Mouse (Mus musculus) MEL (cell line): ENCODE data around the gene Tmem8b. TPM values are rescaled to one million over a fixed set of nuclear protein-coding genes. Genes with fewer than 3 reads are reported as not detected.

ENCODE experiments used
- DNase-seq: peaks from one replicate; pipeline ENCODE4 v3.0.0; 2011; ENCODE audit warnings: low read depth, low spot score
- H3K27ac ChIP-seq: 2 replicates; pipeline ENCODE4 v1.5.1; 2012; ENCODE audit warnings: low read depth, mild to moderate bottlenecking, control low read depth, low read length, moderate library complexity; ENCODE audit not compliant: control insufficient read depth
- H3K27me3 ChIP-seq, 2 experiments: fragments of 150-350 bp in 1 of 2; sonication (generic) in 1 of 2; 2 replicates each; pipeline ENCODE4 v1.6.1; 2012; ENCODE audit warnings: low read length in 2 of 2, mild to moderate bottlenecking in 2 of 2, improper control_type of control experiment in 1 of 2, moderate library complexity in 1 of 2; ENCODE audit not compliant: insufficient read depth in 2 of 2, control insufficient read depth in 1 of 2
- H3K36me3 ChIP-seq, 2 experiments: 2 replicates each; pipeline ENCODE4 v1.6.1; 2012 to 2014; ENCODE audit warnings: low read length in 2 of 2, improper control_type of control experiment in 1 of 2, inconsistent platforms in 1 of 2, mild to moderate bottlenecking in 1 of 2; ENCODE audit not compliant: insufficient read depth in 2 of 2, control insufficient read depth in 1 of 2
- H3K4me1 ChIP-seq, 2 experiments: fragments of 150-350 bp in 1 of 2; sonication (generic) in 1 of 2; 2 replicates each; pipeline ENCODE4 v1.6.1; 2012; ENCODE audit warnings: low read length in 2 of 2, improper control_type of control experiment in 1 of 2, mild to moderate bottlenecking in 1 of 2; ENCODE audit not compliant: insufficient read depth in 2 of 2, control insufficient read depth in 1 of 2
- H3K4me3 ChIP-seq, 2 experiments: fragments of 150-350 bp in 1 of 2; sonication (generic) in 1 of 2; 2 replicates each; pipeline ENCODE4 v1.5.1; 2012; ENCODE audit warnings: low read depth in 2 of 2, low read length in 2 of 2, mild to moderate bottlenecking in 2 of 2, moderate library complexity in 2 of 2, control low read depth in 1 of 2, improper control_type of control experiment in 1 of 2; ENCODE audit not compliant: control insufficient read depth in 1 of 2, insufficient read depth in 1 of 2
- H3K79me2 ChIP-seq: 2 replicates; pipeline ENCODE4 v1.6.1; 2012; ENCODE audit warnings: mild to moderate bottlenecking, low read length, moderate library complexity; ENCODE audit not compliant: control insufficient read depth, poor library complexity, insufficient read depth
- H3K9ac ChIP-seq: 2 replicates; pipeline ENCODE4 v1.6.1; 2012; ENCODE audit warnings: low read depth, mild to moderate bottlenecking, control low read depth, low read length, moderate library complexity; ENCODE audit not compliant: control insufficient read depth, poor library complexity, severe bottlenecking
- H3K9me3 ChIP-seq: fragments of 150-350 bp; sonication (generic); replicated peaks from 2 replicates; pipeline ENCODE4 v1.6.1; 2012; ENCODE audit warnings: mild to moderate bottlenecking, low read length, improper control_type of control experiment, moderate library complexity; ENCODE audit not compliant: insufficient read depth
- BHLHE40 ChIP-seq: IDR thresholded peaks from 2 replicates; pipeline ENCODE4 v1.6.1; 2012; ENCODE audit warnings: low read depth, mild to moderate bottlenecking, inconsistent platforms, low read length, improper control_type of control experiment, borderline replicate concordance
- CHD2 ChIP-seq: IDR thresholded peaks from 2 replicates; pipeline ENCODE4 v1.6.1; 2011; ENCODE audit warnings: low read length, improper control_type of control experiment
- CTCF ChIP-seq, 3 experiments: IDR thresholded peaks in 2 of 3; conservative IDR thresholded peaks in 1 of 3; 2 replicates each; pipeline ENCODE4 v1.5.1; 2011 to 2012; ENCODE audit warnings: low read length in 3 of 3, low read depth in 2 of 3, mild to moderate bottlenecking in 2 of 3, improper control_type of control experiment in 1 of 3, inconsistent platforms in 1 of 3, mixed read lengths in 1 of 3, moderate library complexity in 1 of 3; ENCODE audit not compliant: control insufficient read depth in 1 of 3, insufficient read depth in 1 of 3, poor library complexity in 1 of 3, severe bottlenecking in 1 of 3
- E2F4 ChIP-seq: IDR thresholded peaks from 2 replicates; pipeline ENCODE4 v1.6.1; 2011; ENCODE audit warnings: low read depth, low read length, improper control_type of control experiment, borderline replicate concordance
- ELF1 ChIP-seq: IDR thresholded peaks from 2 replicates; pipeline ENCODE4 v1.6.1; 2014; ENCODE audit warnings: low read depth, mild to moderate bottlenecking, inconsistent platforms, low read length, improper control_type of control experiment, moderate library complexity
- EP300 ChIP-seq, 2 experiments: IDR thresholded peaks; 2 replicates each; pipeline ENCODE4 v1.6.1; 2011; ENCODE audit warnings: improper control_type of control experiment in 2 of 2, low read length in 2 of 2, low read depth in 1 of 2, mild to moderate bottlenecking in 1 of 2
- ETS1 ChIP-seq: IDR thresholded peaks from 2 replicates; pipeline ENCODE4 v1.6.1; 2012; ENCODE audit warnings: low read depth, mild to moderate bottlenecking, inconsistent platforms, low read length, improper control_type of control experiment, moderate library complexity
- GATA1 ChIP-seq: IDR thresholded peaks from 2 replicates; pipeline ENCODE4 v1.6.1; 2011; ENCODE audit warnings: low read depth, low read length, improper control_type of control experiment
- HCFC1 ChIP-seq: IDR thresholded peaks from 2 replicates; pipeline ENCODE4 v1.6.1; 2012; ENCODE audit warnings: low read depth, mild to moderate bottlenecking, inconsistent platforms, low read length, improper control_type of control experiment, moderate library complexity
- JUND ChIP-seq: IDR thresholded peaks from 2 replicates; pipeline ENCODE4 v1.6.1; 2011; ENCODE audit warnings: low read depth, mild to moderate bottlenecking, improper control_type of control experiment, low read length
- KAT2A ChIP-seq: conservative IDR thresholded peaks from 2 replicates; pipeline ENCODE4 v1.6.1; 2012; ENCODE audit warnings: low read depth, low read length, improper control_type of control experiment, inconsistent platforms
- MAFK ChIP-seq: IDR thresholded peaks from 2 replicates; pipeline ENCODE4 v1.6.1; 2011; ENCODE audit warnings: low read depth, mild to moderate bottlenecking, low read length, improper control_type of control experiment, borderline replicate concordance
- MAX ChIP-seq: IDR thresholded peaks from 2 replicates; pipeline ENCODE4 v1.6.1; 2011; ENCODE audit warnings: low read length, improper control_type of control experiment
- MAZ ChIP-seq: IDR thresholded peaks from 2 replicates; pipeline ENCODE4 v1.6.1; 2012; ENCODE audit warnings: low read depth, mild to moderate bottlenecking, inconsistent platforms, low read length, improper control_type of control experiment
- MEF2A ChIP-seq: IDR thresholded peaks from 2 replicates; pipeline ENCODE4 v1.6.1; 2014; ENCODE audit warnings: low read depth, mild to moderate bottlenecking, inconsistent platforms, low read length, improper control_type of control experiment; ENCODE audit not compliant: poor library complexity, insufficient replicate concordance, severe bottlenecking; ENCODE audit errors: extremely low read depth
- MXI1 ChIP-seq: IDR thresholded peaks from 2 replicates; pipeline ENCODE4 v1.6.1; 2011; ENCODE audit warnings: mild to moderate bottlenecking, low read depth, low read length, improper control_type of control experiment
- MYB ChIP-seq: IDR thresholded peaks from 2 replicates; pipeline ENCODE4 v1.6.1; 2011; ENCODE audit warnings: mild to moderate bottlenecking, low read depth, low read length, improper control_type of control experiment
- NELFE ChIP-seq: IDR thresholded peaks from 2 replicates; pipeline ENCODE4 v1.6.1; 2011; ENCODE audit warnings: low read depth, low read length, improper control_type of control experiment
- NRF1 ChIP-seq: IDR thresholded peaks from 2 replicates; pipeline ENCODE4 v1.6.1; 2014; ENCODE audit warnings: low read depth, mild to moderate bottlenecking, inconsistent platforms, low read length, improper control_type of control experiment, moderate library complexity; ENCODE audit not compliant: poor library complexity, insufficient read depth, severe bottlenecking
- POLR2A ChIP-seq, 2 experiments: IDR thresholded peaks; 2 replicates each; pipeline ENCODE4 v1.6.1; 2011 to 2012; ENCODE audit warnings: low read length in 2 of 2, mild to moderate bottlenecking in 2 of 2, control low read depth in 1 of 2, improper control_type of control experiment in 1 of 2, low read depth in 1 of 2, moderate library complexity in 1 of 2; ENCODE audit not compliant: control insufficient read depth in 1 of 2, insufficient read depth in 1 of 2, poor library complexity in 1 of 2
- POLR2AphosphoS2 ChIP-seq: IDR thresholded peaks from 2 replicates; pipeline ENCODE4 v1.6.1; 2011; ENCODE audit warnings: low read length, improper control_type of control experiment
- POLR2AphosphoS5 ChIP-seq: IDR thresholded peaks from 2 replicates; pipeline ENCODE4 v1.6.1; 2012; ENCODE audit warnings: low read depth, borderline replicate concordance, mild to moderate bottlenecking, inconsistent platforms, low read length, moderate library complexity, mixed read lengths
- RAD21 ChIP-seq: IDR thresholded peaks from 2 replicates; pipeline ENCODE4 v1.6.1; 2011; ENCODE audit warnings: mild to moderate bottlenecking, low read depth, low read length, improper control_type of control experiment
- RCOR1 ChIP-seq: IDR thresholded peaks from 2 replicates; pipeline ENCODE4 v1.6.1; 2012; ENCODE audit warnings: low read depth, mild to moderate bottlenecking, inconsistent platforms, low read length, improper control_type of control experiment
- SIN3A ChIP-seq: IDR thresholded peaks from 2 replicates; pipeline ENCODE4 v1.6.1; 2012; ENCODE audit warnings: low read length, improper control_type of control experiment, inconsistent platforms
- SMC3 ChIP-seq: IDR thresholded peaks from 2 replicates; pipeline ENCODE4 v1.6.1; 2011; ENCODE audit warnings: low read depth, low read length, improper control_type of control experiment
- TAL1 ChIP-seq: IDR thresholded peaks from 2 replicates; pipeline ENCODE4 v1.6.1; 2012; ENCODE audit warnings: mild to moderate bottlenecking, inconsistent platforms, low read length, moderate library complexity, mixed read lengths
- TBP ChIP-seq: IDR thresholded peaks from 2 replicates; pipeline ENCODE4 v1.8.0; 2011; ENCODE audit warnings: low read depth, low read length, improper control_type of control experiment
- UBTF ChIP-seq: IDR thresholded peaks from 2 replicates; pipeline ENCODE4 v1.6.1; 2012; ENCODE audit warnings: low read depth, mild to moderate bottlenecking, inconsistent platforms, low read length, improper control_type of control experiment, moderate library complexity, borderline replicate concordance; ENCODE audit not compliant: insufficient read depth
- USF1 ChIP-seq: IDR thresholded peaks from 2 replicates; pipeline ENCODE4 v1.6.1; 2014; ENCODE audit warnings: low read depth, mild to moderate bottlenecking, inconsistent platforms, low read length, improper control_type of control experiment, moderate library complexity
- USF2 ChIP-seq, 2 experiments: IDR thresholded peaks; 2 replicates each; pipeline ENCODE4 v1.6.1; 2011 to 2012; ENCODE audit warnings: improper control_type of control experiment in 2 of 2, low read length in 2 of 2, borderline replicate concordance in 1 of 2, inconsistent platforms in 1 of 2, low read depth in 1 of 2, mild to moderate bottlenecking in 1 of 2; ENCODE audit not compliant: insufficient read depth in 1 of 2
- ZC3H11A ChIP-seq: IDR thresholded peaks from 2 replicates; pipeline ENCODE4 v1.6.1; 2012; ENCODE audit warnings: low read depth, mild to moderate bottlenecking, inconsistent platforms, low read length, improper control_type of control experiment
- ZKSCAN1 ChIP-seq: IDR thresholded peaks from 2 replicates; pipeline ENCODE4 v1.6.1; 2012; ENCODE audit warnings: low read depth, mild to moderate bottlenecking, inconsistent platforms, low read length, improper control_type of control experiment, moderate library complexity
- ZMIZ1 ChIP-seq: IDR thresholded peaks from 2 replicates; pipeline ENCODE4 v1.6.1; 2012; ENCODE audit warnings: low read depth, mild to moderate bottlenecking, inconsistent platforms, low read length, improper control_type of control experiment, moderate library complexity
- ZNF384 ChIP-seq: IDR thresholded peaks from 2 replicates; pipeline ENCODE4 v1.6.1; 2012; ENCODE audit warnings: low read depth, mild to moderate bottlenecking, inconsistent platforms, low read length, improper control_type of control experiment
- polyA plus RNA-seq, 2 experiments: library from polyadenylated mRNA; stranded (reverse) in 1 of 2; unstranded in 1 of 2; fragments of >175 nt in 1 of 2; fragments of >200 nt in 1 of 2; gene quantifications; 2 replicates each; pipeline versions ENCODE4 v1.2.1 to v1.2.4; 2012; ENCODE audit warnings: low replicate concordance in 2 of 2, low read depth in 1 of 2; ENCODE audit not compliant: insufficient read length in 2 of 2, insufficient read depth in 1 of 2, missing spikeins in 1 of 2
- total RNA-seq: library from RNA; depleted of rRNA; stranded (reverse); fragments of 300-350 nt; gene quantifications from 2 replicates; pipeline ENCODE4 v1.2.3, GENCODE M21; 2012

Gene Tmem8b
- total and polyA plus RNA-seq, 3 experiments = 0.46 to 3.6 TPM; not detected in 1

DNA sequence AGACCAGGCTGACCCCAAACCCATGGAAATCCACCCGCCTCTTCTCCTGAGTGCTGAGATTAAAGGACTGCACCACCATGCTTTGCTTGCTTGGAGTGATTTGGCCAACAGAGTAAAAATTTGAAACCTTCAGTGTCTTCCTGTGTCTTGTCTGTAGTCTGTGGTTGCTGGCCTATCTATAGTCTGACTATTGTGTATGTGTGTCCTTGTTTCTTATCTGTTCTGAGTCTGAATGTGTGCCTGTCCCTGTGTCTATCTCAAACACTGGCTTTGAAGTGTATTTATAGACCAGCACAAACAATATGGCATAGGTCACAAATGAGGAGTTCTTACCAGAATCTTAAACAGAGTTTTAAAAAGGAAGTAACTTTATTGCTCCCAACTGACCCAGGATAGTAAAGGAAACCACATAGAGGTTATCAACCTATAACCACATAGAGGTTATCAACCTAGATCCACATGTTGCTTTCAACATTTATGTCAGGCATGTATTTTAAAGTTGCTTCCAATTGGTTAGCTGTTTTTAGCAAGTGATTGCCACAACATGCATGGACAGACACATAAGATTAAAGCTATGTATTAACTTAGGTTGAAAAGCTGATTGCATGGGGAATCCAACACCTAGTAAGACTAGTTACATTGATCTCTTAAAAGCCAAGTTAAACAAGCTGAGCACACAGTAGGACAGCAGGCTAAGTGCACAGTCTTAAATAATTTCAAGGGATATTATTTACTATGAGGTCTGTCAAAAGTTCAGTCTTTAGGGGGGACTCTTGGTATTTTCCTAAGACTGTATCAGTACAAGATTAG lies 25.9 kb downstream of the Tmem8b start:
- Histone ChIP-seq H3K9ac (no peak overlapping the region), H3K27me3 (peaks cover 0 to 5% of the 10 kb centered on the region in 2 experiments; a peak in 1 of 4 replicates), H3K4me3 (no peak overlapping the region), H3K36me3 (peaks cover 0 to 23% of the 10 kb centered on the region in 2 experiments; a peak in 2 of 4 replicates), H3K27ac (peak overlapping the region; percentile 43), H3K4me1 (peaks cover 4 to 28% of the 10 kb centered on the region in 2 experiments), H3K9me3 (no peaks in the 10 kb centered on the region), H3K79me2 (no peaks in the 10 kb centered on the region)
- DNase-seq = peak; percentile 73
- TF ChIP-seq GATA1 (peak; percentile 84), TBP (no peak), JUND (no peak), ZNF384 (no peak), NELFE (no peak), RCOR1 (peak; percentile 75; the same call in 1 of the 2 replicates), ZKSCAN1 (peak; percentile 98), MAX (peak; percentile 45; the same call in 1 of the 2 replicates), POLR2AphosphoS5 (no peak), CHD2 (no peak), POLR2AphosphoS2 (no peak), UBTF (no peak), KAT2A (no peak), SMC3 (no peak), BHLHE40 (peak; percentile 53; the same call in 1 of the 2 replicates), POLR2A (IDR thresholded peaks at IDR 0.05; ENCODE audit: control insufficient read depth in 1 of 2, insufficient read depth in 1 of 2, low read depth in 1 of 2, low read length in 2 of 2, poor library complexity in 1 of 2) (no peak), ZMIZ1 (no peak), USF1 (no peak), MXI1 (peak; percentile 63), USF2 (IDR thresholded peaks at IDR 0.05; ENCODE audit: borderline replicate concordance in 1 of 2, insufficient read depth in 1 of 2, low read depth in 1 of 2, low read length in 2 of 2) (no peak), MEF2A (peak; percentile 81; the same call in 1 of the 2 replicates), ETS1 (peak; percentile 81; the same call in 1 of the 2 replicates), TAL1 (peak; percentile 73), SIN3A (peak; percentile 54; the same call in 1 of the 2 replicates), NRF1 (no peak), MYB (0 out of 2 replicates have a peak, but pooled peaks have one; percentile 18), EP300 (IDR thresholded peaks at IDR 0.05; ENCODE audit: low read depth in 1 of 2, low read length in 2 of 2) (peak; percentile 81 to 87), MAZ (no peak), HCFC1 (no peak; the same call in 1 of the 2 replicates), MAFK (no peak; the same call in 1 of the 2 replicates), ZC3H11A (no peak), CTCF (IDR thresholded peaks at IDR 0.05 in 2 of 3, conservative IDR thresholded peaks at IDR 0.05 in 1 of 3; ENCODE audit: control insufficient read depth in 1 of 3, insufficient read depth in 1 of 3, low read depth in 2 of 3, low read length in 3 of 3, poor library complexity in 1 of 3, severe bottlenecking in 1 of 3) (no peak), ELF1 (no peak), RAD21 (no peak), E2F4 (no peak)
